Mouse (Mus musculus): ENCODE results near the gene Hras. TPM values are rescaled to one million over a fixed set of nuclear protein-coding genes. Genes with fewer than 3 reads are reported as not detected.

Hras gene
- 100 to 1,000 TPM in 1 of 4 experiments, 10 to 100 TPM in 3; 80.0 to 105 (median 92.6) TPM for total RNA-seq (2022)

GRCm38 (mm10) chr7:141193948-141194347 lies at the start of gene Hras, which contains the start of gene Lrrc56:
Gene Hras, minus strand, starts transcription at chr7:141194005.
Gene Lrrc56, plus strand, starts transcription at chr7:141194157.
- peak; percentile 97 for DNase-seq

DNA sequence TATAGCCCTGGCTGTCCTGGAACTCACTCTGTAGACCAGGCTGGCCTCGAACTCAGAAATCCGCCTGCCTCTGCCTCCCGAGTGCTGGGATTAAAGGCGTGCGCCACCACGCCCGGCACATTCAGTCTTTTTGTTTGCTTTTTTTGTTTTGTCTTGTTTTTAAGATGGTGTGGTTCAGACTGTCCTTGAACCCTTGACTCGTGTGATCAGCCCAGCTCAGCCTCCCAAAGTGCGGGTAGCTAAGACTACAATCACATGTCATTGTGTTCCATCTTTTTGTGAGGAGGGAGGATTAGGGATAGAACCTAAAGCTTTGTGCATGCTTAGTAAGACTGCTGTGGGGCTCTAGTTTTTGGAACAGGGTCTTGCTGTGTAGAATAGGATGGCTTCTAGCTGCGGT lies 37.7 kb upstream of the Hras start:
- DNase-seq, result no peak

- no peak for DNase-seq
Observed at GRCm38 (mm10) chr7:141231111-141231510, 37.3 kb upstream of the Hras start.

DNA sequence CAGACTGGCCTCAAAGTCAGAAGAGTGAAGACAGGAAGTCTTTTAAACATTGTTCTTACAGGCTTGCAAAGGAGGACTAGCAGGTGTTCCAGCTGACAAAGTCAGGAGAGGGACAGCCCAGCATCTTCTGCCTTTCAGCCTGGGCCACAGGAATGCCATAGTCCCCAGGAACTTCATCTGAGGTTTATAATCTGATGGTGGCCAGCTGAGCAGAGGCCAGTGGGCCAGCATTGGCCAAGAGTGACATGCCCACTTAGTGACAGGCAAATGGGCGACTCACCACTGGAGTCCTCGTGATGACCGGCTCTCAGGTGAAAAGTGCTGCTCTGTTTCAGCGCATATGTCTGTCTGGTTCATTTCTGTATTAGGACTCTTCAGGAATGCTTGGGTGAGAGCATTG lies 36.8 kb upstream of the Hras start:
- no peak for DNase-seq

GRCm38 (mm10) chr7:141229702-141230101 lies 35.9 kb upstream of the Hras start:
- DNase-seq, result no peak

DNA sequence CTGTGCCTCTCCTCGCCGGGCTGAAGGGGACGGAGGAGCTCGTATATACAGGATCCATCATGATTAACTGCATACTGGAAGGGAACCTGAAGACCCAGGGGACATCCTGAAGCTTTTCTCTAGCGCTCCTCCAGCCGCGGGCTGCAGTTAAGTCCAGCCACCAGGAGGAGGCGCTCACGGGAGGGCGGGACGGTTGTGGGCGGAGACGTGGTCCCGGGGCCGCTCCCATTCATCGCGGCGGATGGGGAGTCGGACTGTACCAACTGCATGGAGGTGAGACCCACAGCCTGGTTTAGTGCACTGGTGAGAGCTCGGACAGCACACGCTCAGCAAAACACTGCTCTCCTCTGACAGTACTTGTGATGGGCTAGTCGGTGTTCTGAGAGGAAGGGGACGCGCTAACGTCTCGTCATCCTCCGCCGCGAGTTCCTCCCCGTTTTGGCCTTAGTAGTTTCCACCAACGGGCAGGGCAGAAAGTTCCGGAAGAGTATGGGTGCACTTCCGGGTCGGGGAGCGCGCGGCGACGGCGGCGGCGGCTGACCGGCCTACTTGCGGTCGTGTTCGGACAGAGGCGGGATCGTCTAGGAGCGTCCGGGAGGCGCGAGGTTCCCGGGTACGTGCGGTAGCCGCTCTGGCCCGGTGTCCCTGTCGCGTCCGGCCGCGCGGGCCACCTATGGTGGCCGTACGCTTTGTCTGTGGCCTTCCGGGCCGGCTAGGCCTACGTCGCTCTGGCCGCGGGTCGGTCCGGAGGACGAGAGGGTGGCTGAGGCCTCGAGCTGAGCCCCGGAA lies 34.7 kb upstream of the Hras start, which contains the start of gene Phrf1:
Gene Phrf1 (plus strand): TSS at position 506 of the 789 bp plus-strand sequence.
- peak; percentile 80 for DNase-seq

GRCm38 (mm10) chr7:141227796-141228195 lies 34.0 kb upstream of the Hras start:
- DNase-seq, result no peak

- DNase-seq, result no peak
Observed at GRCm38 (mm10) chr7:141226535-141226934, 32.7 kb upstream of the Hras start.

GRCm38 (mm10) chr7:141222696-141223215 lies 29.0 kb upstream of the Hras start:
- no peak for DNase-seq

- DNase-seq, result no peak
Observed at GRCm38 (mm10) chr7:141222126-141222467, 28.3 kb upstream of the Hras start.

DNA sequence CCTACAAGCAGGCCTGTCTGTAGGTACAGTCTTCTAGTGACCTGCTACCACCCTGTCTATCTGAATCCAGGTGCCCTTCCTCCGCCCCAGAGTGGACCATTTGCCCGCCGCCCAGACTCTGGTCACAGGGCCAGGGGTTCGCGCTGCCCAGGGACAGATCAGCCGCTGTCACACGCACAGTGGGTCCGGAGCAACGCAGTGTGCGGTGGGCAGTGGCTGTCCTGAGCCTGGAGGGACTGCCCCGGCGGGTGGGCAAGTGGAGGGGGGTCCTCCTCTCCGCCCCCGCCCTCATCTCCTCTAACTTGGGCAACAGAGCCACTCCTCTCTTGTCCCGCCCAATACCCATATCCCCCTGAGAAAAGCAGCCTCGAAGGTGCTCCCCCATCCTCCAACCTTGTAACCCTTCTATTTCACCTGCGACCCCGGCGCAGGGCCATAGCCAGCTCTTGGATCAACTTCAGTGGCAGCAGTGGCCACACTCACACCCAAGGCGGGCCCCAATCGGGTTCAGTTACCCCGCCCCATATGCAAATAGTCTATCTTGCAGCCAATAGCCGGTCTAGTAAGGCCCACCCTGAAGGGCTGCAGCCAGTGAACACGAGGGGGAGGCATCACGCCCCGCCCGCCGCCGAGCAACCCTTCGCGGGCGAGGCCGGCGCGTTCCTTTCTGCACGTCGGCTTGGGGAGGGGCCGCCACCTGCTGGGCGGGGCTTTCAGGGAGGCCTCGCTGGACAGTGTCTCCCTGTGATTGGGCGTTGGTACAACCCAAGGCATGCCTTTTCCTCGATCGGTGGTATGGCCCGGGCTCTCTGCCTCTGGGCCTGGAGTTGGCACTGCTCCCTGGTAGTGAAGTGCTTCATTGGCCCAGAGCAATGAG lies 27.7 kb upstream of the Hras start:
- peak; percentile 96 for DNase-seq

- DNase-seq, result no peak
Observed at GRCm38 (mm10) chr7:141220377-141220776, 26.6 kb upstream of the Hras start.

DNA sequence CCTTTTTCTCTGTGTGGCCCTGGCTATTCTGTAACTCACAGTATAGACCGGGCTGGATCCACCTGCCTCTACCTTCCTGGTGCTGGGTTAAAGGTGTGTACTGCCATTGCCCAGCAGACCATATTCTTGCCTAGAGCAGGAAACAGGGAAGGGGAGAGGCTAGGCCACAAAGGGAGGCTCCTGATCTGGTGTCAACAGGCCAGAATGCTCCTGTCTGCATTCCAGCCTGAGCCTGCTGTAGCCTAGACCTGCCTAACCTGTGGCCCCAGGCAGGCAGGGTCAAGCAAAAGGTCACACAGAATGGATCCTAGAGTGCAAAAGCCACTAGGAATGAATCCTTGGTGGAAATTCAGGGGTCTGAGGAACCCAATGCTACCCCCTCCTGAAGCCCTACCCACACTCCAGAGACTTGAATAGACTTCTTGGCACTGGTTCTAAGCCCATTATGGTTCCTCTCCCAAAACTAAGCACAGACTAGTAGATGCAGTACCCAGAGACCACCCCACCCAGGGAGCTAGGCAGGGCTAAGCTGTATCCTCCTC lies 25.8 kb upstream of the Hras start:
- no peak for DNase-seq

DNA sequence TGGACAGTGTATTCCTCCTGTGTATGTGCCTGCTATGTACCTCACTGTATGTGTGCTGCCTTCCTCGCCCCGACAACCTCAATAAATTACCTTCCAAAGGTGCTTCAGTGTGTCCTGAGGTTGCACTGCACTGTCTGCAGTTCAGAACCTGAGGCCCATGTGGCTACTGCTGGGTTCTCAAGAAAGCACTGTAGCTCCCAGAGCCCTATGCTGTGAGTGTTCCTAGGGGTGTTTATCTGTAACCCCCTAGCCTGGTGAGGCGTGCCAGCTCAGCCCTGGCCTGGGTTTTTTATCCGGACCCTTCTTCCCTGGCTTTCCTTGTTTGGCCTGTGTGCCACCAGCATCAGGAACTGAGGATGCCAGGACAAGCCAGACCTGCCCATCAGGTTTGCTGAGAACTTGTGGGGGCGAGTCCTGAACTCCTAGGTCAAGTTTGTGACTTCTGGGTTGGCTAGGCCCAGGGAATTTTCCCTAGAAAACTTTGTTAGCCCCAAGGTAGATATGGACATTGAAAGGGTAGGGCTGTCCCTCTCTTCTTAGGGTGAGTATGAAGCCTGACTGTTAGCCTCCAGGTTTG lies 24.8 kb upstream of the Hras start:
- no peak for DNase-seq

DNA sequence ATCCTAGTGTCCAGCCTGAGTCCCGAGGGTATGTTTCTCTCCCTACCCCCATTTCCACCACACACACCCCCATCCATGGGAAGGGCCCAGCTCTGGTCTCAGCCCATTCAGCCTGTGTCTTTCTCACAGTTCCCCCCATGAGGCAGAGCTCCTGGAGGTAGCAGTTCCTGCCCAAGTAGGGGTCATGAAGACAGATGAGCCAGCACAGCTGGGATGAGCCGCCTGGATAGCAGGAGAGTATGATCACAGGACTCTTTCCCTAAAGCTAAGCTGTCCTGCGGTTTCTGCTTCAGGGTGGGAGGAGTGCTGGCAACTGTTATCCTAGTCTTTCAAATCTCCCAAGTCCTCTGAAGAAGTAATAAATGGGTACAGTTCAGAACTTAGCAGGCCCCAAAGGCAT lies 24.3 kb upstream of the Hras start:
- DNase-seq, result no peak

DNA sequence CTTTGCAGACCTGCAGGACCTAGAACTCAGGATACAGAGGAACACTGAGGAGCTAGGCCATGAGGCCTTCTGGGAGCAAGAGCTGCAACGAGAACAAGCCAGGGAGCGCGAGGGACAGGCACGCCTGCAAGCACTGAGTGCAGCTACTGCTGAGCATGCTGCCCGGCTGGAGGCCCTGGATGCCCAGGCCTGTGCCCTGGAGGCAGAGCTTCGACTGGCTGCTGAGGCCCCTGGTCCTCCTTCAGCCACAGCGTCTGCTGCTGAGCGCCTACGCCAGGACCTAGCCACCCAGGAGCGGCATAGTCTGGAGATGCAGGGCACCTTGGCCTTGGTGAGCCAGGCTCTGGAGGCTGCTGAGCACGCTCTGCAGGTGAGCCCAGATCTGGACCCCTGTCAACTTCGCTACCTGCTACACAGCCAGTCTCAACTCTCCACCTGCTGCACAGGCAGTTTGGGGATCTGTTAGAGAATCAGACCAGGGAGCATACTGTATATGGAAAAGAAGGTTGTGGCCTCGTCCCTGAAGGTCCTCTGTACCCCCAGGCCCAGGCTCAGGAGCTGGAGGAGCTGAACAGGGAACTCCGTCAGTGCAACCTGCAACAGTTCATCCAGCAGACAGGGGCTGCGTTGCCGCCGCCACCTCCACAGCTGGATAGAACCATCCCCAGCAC lies 23.7 kb upstream of the Hras start:
- no peak for DNase-seq

DNA sequence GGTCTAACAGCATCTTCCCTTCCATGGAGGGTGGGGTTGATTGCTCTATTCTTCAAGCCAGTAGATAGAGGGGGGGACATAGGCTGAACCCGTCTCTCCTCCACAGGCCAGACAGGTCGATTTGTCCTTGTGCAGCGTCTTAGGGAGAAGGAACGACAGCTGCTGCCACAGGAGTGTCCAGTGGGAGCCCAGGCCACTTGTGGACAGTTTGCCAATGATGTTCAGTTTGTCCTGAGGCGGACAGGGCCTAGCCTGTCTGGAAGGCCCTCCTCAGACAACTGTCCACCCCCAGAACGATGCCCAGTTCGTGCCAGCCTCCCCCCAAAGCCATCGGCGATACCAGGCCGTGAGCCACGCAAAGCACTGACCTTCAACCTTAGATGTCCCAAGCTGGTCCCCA lies 23.1 kb upstream of the Hras start:
- DNase-seq, result no peak

DNA sequence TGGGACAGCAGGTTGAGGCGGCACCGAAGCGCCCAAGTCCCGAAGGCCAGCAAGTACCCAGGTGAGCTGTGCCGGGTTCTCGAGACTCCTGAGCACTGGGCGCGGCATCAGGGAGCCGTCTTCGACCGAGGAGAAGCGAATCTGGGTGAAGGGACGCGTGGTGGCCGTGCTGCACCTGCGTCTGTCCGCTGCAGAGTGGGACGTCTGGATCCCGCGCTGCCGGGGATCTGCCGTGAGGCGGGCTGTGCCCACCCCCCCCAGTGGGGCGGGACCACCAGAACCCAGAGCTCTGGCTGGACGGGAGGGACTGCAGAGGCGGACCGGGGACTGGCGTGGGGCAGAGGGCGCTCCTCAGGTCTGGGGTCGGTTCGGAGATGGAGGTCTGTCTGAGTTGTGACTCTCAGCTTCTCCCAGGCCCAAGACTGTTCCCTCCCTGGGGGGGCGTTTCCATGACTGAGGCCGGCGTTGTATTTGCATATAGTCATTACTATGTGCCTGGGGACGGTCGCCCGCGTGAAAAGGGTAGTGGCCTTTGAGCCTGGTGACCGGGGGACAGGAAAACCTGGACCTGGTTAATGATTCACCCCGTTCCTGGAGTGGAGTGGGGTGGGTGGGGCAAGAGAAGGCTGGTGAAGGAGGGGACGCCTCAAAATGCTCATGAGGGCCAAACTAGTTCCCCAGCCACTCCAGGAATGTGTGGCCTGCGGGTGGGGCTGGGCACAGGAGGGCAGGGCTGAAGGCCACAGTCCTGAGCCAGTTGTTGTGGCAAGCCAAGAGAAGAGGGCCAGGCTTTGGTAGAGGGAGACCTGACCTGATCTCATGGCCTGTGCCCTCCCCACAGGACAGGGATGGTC lies 22.3 kb upstream of the Hras start:
- peak; percentile 49 for DNase-seq

GRCm38 (mm10) chr7:141215101-141215879 lies 21.5 kb upstream of the Hras start, which contains the start of gene Rassf7:
Gene Rassf7, plus strand, starts transcription at chr7:141215860.
- DNase-seq, result peak; percentile 91

DNA sequence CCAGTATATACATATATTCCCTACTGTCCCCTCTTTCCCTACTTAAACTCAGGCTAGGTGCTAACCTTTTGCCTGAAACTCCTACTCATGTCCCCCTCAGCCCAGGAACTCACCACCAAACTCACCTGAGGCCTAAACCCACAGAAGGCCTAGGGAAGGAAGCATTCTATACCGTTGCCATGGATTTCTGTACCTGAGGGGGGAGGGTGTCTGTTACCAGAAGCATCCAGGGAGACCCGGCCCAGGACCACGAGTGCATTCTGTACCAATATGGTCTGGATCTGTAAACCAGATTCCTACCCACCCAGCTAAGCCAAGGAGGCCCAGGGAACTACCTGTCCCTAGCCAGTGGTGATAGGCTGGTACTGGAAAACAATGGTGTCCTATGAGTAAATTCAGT lies 20.5 kb upstream of the Hras start:
- no peak for DNase-seq

All from adrenal gland, adult 8-10 months (tissue).